Mouse (Mus musculus): ENCODE measurements around the gene Gm5148. TPM values are rescaled to one million over a fixed set of nuclear protein-coding genes. Genes with fewer than 3 reads are reported as not detected.

The Gm5148 gene
- polyA plus RNA-seq (2015; fragmentation: Nextera tagmentation; extraction: Ambion mirVana): 4.8 and 5.1 TPM in 2 replicates

DNA sequence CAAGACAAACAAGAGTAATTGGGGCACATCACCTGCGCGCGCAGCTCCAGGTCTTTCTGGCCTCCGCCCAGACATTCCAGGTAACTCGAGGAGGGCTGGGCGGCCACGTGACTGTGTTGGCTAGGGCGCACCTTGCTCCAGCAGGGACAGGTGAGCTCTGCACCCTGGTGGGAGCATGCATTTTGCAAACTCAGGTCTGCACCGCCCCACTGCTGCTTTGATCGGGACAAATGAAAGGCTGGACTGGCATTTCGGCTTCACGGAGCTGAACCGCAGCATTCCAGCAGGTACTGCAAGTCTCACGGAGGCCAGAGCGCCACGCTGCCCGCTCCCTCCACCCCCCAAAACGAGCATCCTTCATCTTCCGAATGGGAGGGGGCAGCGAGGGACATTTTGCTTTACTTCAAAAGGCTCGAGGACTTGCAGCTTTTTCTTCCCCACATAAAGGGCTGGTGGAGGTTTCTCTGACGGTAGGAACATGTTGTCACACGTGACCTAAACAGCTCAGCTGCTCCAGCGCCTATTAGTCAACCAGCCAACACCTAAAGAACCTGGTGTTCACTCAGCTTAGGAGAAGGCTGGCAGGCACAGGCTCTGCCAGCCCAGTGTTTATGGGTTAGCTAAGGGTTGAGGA lies at the start of gene Gm5148:
Gene Gm5148, minus strand, starts transcription at position 320 of the 634 bp plus-strand sequence.
- 9% methylated on average over 24 of the region's 24 CpGs for WGBS
- H3K9me3 ChIP-seq: no peaks in the 10 kb centered on the region
- peak within 1 kb of the TSS; percentile 93 for H3K27ac ChIP-seq
- H3K36me3 ChIP-seq: no peaks in the 10 kb centered on the region
- H3K4me2 ChIP-seq (replicated peaks): peak within 1 kb of the TSS; percentile 62
- ATAC-seq: peak; percentile 92
- H3K4me1 ChIP-seq (replicated peaks): peaks cover 26% of the 10 kb centered on the region
- H3K27me3 ChIP-seq (replicated peaks): no peaks in the 10 kb centered on the region
- peak within 1 kb of the TSS; percentile 42 for H3K9ac ChIP-seq
- peak within 1 kb of the TSS; percentile 35 for H3K4me3 ChIP-seq (replicated peaks)

DNA sequence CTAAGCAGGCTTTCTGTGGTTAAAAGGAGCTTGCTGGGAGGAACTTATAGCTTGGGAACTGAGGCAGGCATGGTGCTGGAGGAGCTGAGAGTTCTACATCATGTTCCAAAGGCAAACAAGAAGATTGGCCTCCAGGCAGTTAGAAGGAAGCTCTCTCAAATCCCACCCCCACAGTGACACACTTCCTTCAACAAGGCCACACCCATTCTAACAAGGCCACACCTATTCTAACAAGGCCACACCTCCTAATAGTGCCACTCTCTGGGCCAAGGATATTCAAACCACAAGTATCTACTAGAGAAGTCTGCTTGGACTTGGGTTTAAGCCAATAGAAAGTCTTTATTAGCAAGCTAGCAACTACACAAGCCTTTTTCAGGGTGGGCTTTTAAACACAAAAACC lies 46.7 kb upstream of the Gm5148 start:
- H3K4me1 ChIP-seq (replicated peaks): peaks cover 20% of the 10 kb centered on the region
- no peaks in the 10 kb centered on the region for H3K36me3 ChIP-seq
- H3K4me2 ChIP-seq (replicated peaks): no peak overlapping the region
- H3K9me3 ChIP-seq: no peaks in the 10 kb centered on the region
- H3K27ac ChIP-seq: no peak overlapping the region
- H3K4me3 ChIP-seq (replicated peaks): no peak overlapping the region
- no peak overlapping the region for H3K9ac ChIP-seq
- no peak for ATAC-seq
- no peaks in the 10 kb centered on the region for H3K27me3 ChIP-seq (replicated peaks)

- H3K27ac ChIP-seq: peak overlapping the region; percentile 75
- peak; percentile 88 for ATAC-seq
- WGBS: 8% methylated on average over 5 of the region's 5 CpGs
- no peaks in the 10 kb centered on the region for H3K36me3 ChIP-seq
- H3K4me2 ChIP-seq (replicated peaks): no peak overlapping the region
- no peak overlapping the region for H3K4me3 ChIP-seq (replicated peaks)
- peaks cover 20% of the 10 kb centered on the region for H3K4me1 ChIP-seq (replicated peaks)
- no peak overlapping the region for H3K9ac ChIP-seq
- no peaks in the 10 kb centered on the region for H3K9me3 ChIP-seq
- H3K27me3 ChIP-seq (replicated peaks): no peaks in the 10 kb centered on the region
Observed at GRCm38 (mm10) chr3:37769268-37769756, 45.0 kb upstream of the Gm5148 start.

DNA sequence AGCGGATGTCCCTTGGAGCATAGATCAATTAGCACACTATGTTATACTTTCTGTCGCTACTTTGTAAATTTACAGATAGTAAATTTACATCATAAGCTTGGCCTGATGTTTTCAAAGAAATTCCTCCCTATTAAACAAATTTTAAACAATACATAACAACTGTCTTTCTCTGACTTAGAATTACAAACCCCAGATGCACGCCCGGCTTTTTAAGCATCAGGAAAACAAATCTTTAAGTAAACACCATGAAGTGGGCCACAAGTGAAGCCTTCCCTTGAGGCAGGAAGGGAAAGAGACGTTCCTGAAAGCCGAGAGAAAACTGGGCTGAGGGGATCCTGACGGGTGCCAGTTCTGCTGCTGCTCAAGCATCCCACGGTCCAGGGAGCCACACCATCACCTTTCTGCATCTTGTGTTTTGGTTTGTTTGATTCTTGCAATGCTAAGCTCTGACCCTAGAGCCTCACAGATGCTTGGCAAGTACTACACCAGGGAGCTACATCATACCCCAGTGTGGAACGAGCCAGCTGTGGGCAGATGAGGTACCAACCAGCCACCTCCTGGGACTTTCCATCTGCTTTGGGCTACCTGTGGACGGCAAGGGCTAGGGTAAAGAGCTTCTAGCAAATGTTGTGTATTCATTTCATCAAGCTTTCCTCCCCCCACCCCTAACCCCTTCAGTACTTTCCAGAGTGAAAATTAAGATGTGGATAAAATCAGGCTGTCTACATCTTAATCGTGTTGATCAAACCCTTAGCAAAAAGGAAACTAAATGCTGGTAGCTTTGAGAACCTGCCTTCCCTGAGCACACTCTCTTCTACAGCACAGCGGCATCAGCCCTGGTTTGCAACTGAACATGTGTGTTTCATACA lies 43.1 kb upstream of the Gm5148 start:
- Histone ChIP-seq H3K9ac (no peak overlapping the region), H3K4me1 (replicated peaks) (peaks cover 20% of the 10 kb centered on the region), H3K9me3 (no peaks in the 10 kb centered on the region), H3K36me3 (no peaks in the 10 kb centered on the region), H3K4me3 (replicated peaks) (no peak overlapping the region), H3K4me2 (replicated peaks) (peak overlapping the region; percentile 14; the same call in 1 of the 2 replicates), H3K27ac (peak overlapping the region; percentile 37; the same call in 1 of the 2 replicates), H3K27me3 (replicated peaks) (no peaks in the 10 kb centered on the region)
- WGBS: 38% methylated on average over 12 of the region's 12 CpGs
- ATAC-seq: no peak

- no peak for ATAC-seq
- Histone ChIP-seq H3K4me3 (replicated peaks) (no peak overlapping the region), H3K27ac (no peak overlapping the region), H3K4me2 (replicated peaks) (no peak overlapping the region), H3K9ac (no peak overlapping the region), H3K9me3 (no peaks in the 10 kb centered on the region), H3K4me1 (replicated peaks) (peaks cover 20% of the 10 kb centered on the region), H3K36me3 (no peaks in the 10 kb centered on the region), H3K27me3 (replicated peaks) (no peaks in the 10 kb centered on the region)
- WGBS: 32% methylated on average over 4 of the region's 4 CpGs
Observed at GRCm38 (mm10) chr3:37766628-37767027, 42.3 kb upstream of the Gm5148 start.

DNA sequence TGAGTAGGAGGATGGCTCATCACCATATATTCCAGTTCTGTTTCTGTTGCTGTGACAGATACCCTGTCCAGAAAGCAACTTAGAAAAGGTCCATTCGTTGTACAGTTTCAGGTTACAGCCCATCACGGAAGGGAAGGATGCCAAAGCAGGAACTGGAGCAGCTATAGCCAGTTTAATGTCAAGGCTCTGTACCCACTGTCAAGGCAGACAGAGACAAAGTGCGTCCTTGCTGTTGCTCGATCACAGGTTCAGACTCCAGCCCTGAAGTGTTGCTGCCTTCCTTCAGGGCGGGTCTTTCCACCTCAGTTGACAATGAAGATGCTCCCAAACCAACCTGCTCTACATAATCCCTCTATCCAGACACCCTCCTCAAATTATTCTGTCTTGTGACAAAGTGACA lies 41.7 kb upstream of the Gm5148 start:
- Histone ChIP-seq H3K27ac (no peak overlapping the region; the same call in 1 of the 2 replicates), H3K27me3 (replicated peaks) (no peaks in the 10 kb centered on the region), H3K36me3 (no peaks in the 10 kb centered on the region), H3K9ac (no peak overlapping the region), H3K9me3 (no peaks in the 10 kb centered on the region), H3K4me3 (replicated peaks) (no peak overlapping the region), H3K4me2 (replicated peaks) (no peak overlapping the region), H3K4me1 (replicated peaks) (peaks cover 20% of the 10 kb centered on the region)
- ATAC-seq: no peak
- WGBS: 68% methylated on average over 5 of the region's 5 CpGs

- Histone ChIP-seq H3K36me3 (no peaks in the 10 kb centered on the region), H3K9ac (no peak overlapping the region), H3K9me3 (no peaks in the 10 kb centered on the region), H3K27me3 (replicated peaks) (no peaks in the 10 kb centered on the region), H3K4me2 (replicated peaks) (no peak overlapping the region), H3K27ac (no peak overlapping the region), H3K4me3 (replicated peaks) (no peak overlapping the region), H3K4me1 (replicated peaks) (peaks cover 20% of the 10 kb centered on the region)
- ATAC-seq: no peak
- WGBS: 88% methylated on average over 3 of the region's 3 CpGs
Observed at GRCm38 (mm10) chr3:37765275-37765674, 41.0 kb upstream of the Gm5148 start.

DNA sequence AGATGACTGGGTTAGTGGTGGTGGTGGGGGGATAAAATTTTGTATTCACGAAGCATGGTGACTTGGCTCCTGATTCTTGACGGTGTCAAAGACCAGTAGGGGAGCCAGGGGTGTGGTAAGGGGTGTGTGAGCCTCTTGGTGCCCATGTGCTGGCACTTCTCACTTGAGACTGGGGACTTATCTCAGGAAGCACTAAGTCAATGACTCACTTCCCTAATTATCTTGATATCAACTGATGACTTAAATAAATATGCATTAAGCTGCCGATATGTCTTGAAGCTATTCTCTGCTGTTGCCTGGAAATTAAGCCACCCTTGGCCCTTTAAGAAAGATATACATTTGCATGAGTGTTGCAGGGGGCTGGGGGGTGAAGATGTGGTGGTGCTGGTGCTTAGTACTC lies 38.0 kb upstream of the Gm5148 start:
- no peak overlapping the region for H3K9ac ChIP-seq
- no peak for ATAC-seq
- H3K9me3 ChIP-seq: no peaks in the 10 kb centered on the region
- H3K27me3 ChIP-seq (replicated peaks): no peaks in the 10 kb centered on the region
- H3K4me2 ChIP-seq (replicated peaks): no peak overlapping the region
- H3K4me3 ChIP-seq (replicated peaks): no peak overlapping the region
- peaks cover 10% of the 10 kb centered on the region for H3K4me1 ChIP-seq (replicated peaks)
- no peaks in the 10 kb centered on the region for H3K36me3 ChIP-seq
- WGBS: 80% methylated on average over 3 of the region's 3 CpGs
- H3K27ac ChIP-seq: no peak overlapping the region

GRCm38 (mm10) chr3:37761741-37762140 lies 37.5 kb upstream of the Gm5148 start:
- Histone ChIP-seq H3K9ac (no peak overlapping the region), H3K27me3 (replicated peaks) (no peaks in the 10 kb centered on the region), H3K27ac (no peak overlapping the region), H3K4me2 (replicated peaks) (no peak overlapping the region), H3K4me1 (replicated peaks) (peaks cover 10% of the 10 kb centered on the region), H3K4me3 (replicated peaks) (no peak overlapping the region), H3K36me3 (no peaks in the 10 kb centered on the region), H3K9me3 (no peaks in the 10 kb centered on the region)
- ATAC-seq: no peak
- 80% methylated on average over 5 of the region's 5 CpGs for WGBS

DNA sequence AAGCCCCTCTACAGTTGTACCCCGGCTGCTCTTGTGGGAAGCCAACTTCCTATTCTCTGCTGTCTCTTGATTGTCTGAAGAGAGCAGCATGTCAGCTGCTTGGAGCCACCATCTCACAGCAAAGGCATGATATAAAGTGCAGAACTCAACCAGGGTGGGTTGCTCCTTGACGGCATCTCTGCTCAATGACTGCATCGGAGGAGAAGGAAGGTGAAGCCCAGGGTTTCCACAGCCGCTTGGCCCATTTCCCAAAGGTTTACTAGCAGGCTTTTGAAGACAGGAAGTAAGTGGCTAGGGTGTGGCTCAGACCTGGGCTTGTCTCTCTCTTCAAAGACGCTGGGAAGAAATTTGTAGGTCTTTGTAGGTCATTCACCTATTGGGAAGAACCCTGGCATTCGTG lies 36.6 kb upstream of the Gm5148 start:
- WGBS: 72% methylated on average over 6 of the region's 6 CpGs
- no peak overlapping the region for H3K4me2 ChIP-seq (replicated peaks)
- peaks cover 10% of the 10 kb centered on the region for H3K4me1 ChIP-seq (replicated peaks)
- no peaks in the 10 kb centered on the region for H3K36me3 ChIP-seq
- H3K9me3 ChIP-seq: no peaks in the 10 kb centered on the region
- H3K27ac ChIP-seq: no peak overlapping the region
- H3K4me3 ChIP-seq (replicated peaks): no peak overlapping the region
- no peak overlapping the region for H3K9ac ChIP-seq
- H3K27me3 ChIP-seq (replicated peaks): no peaks in the 10 kb centered on the region
- no peak for ATAC-seq

DNA sequence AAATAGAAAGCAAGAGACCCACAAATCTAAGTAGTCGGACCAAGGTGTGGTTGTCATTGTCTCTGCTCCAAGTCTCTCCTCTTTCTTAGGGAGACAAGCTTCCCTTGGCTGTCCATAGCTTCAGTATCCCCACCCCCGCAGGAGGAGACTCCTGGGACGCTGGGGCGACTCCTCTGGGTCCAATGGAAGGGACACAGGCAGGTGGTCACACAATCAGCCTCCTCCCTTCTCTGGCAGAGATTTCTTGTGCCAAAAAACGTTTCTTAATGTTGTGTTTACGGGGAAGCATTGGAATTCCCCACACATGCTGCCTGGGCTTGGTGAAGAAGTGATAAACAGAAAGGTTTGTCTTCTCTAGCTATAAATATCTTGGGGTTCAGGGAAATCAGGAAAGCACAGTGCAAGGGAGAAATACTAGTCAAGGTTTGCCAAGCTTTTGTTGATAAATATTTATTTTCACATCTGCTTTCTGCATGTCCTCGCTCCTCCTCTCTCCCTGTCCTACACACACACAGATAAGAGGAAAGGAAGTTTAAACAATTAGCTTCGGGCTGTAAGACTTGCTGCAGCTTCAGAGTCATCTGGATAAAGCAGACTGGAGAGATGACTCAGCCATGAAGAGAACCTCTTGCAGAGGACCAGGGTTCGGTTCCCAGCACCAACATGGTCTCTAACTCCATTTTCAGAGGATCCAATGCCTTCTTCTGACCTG lies 34.5 kb upstream of the Gm5148 start:
- WGBS: 34% methylated on average over 9 of the region's 9 CpGs
- H3K27me3 ChIP-seq (replicated peaks): no peaks in the 10 kb centered on the region
- peak overlapping the region; percentile 42 for H3K4me2 ChIP-seq (replicated peaks)
- H3K9me3 ChIP-seq: no peaks in the 10 kb centered on the region
- H3K4me3 ChIP-seq (replicated peaks): no peak overlapping the region
- no peaks in the 10 kb centered on the region for H3K36me3 ChIP-seq
- H3K4me1 ChIP-seq (replicated peaks): peaks cover 10% of the 10 kb centered on the region
- peak overlapping the region; percentile 11; the same call in 1 of the 2 replicates for H3K27ac ChIP-seq
- peak; percentile 60 for ATAC-seq
- H3K9ac ChIP-seq: no peak overlapping the region

GRCm38 (mm10) chr3:37758124-37758523 lies 33.8 kb upstream of the Gm5148 start:
- Histone ChIP-seq H3K9ac (no peak overlapping the region), H3K4me1 (replicated peaks) (peaks cover 10% of the 10 kb centered on the region), H3K4me3 (replicated peaks) (no peak overlapping the region), H3K36me3 (no peaks in the 10 kb centered on the region), H3K27ac (0 out of 2 replicates have a peak overlapping the region, but pooled peaks have one; percentile 11), H3K27me3 (replicated peaks) (no peaks in the 10 kb centered on the region), H3K4me2 (replicated peaks) (peak overlapping the region; percentile 42), H3K9me3 (no peaks in the 10 kb centered on the region)
- ATAC-seq: peak; percentile 75
- 12% methylated on average over 12 of the region's 12 CpGs for WGBS
